Mouse (Mus musculus) gastrocnemius, postnatal 10 days (tissue): ENCODE measurements around the gene Sema4a. TPM values are rescaled to one million over a fixed set of nuclear protein-coding genes. Genes with fewer than 3 reads are reported as not detected.
"Not testable (repeated sequence)": the region's sequence is repeated elsewhere in the genome, so short reads cannot be mapped to it uniquely, and the experiment has no call there.

Experiments used
- DNase-seq: peaks from one replicate; pipeline ENCODE4 v3.0.0; 2021; ENCODE audit warnings: mixed read lengths
- total RNA-seq, 2 experiments: library from RNA; stranded (reverse); gene quantifications; 2 replicates each; pipeline ENCODE4 v1.2.3; 2021

Sema4a gene
- total RNA-seq, 2 experiments from 2014 or later: 2.3 to 3.7 TPM

DNA sequence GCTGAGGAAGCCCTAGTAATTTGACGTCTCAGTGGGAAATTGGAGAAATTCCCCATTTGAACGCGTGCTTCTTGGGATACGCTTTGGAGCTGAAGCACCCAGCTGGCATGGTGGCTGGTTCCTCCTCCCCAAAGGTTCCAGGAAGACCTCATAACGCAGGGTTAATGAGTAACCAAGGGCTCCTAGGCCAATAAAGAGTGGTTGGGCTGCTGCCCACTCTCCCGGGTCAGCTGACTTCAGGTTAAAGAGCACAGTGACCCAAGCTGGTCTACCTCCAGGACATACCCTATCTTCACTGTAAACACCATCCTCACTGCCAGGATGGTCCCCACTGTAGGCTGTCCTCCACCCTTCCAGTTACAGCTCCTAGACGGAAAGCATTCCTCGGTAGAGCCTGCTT, 4.7 kb downstream of the Sema4a start:
- DNase-seq: no peak

DNA sequence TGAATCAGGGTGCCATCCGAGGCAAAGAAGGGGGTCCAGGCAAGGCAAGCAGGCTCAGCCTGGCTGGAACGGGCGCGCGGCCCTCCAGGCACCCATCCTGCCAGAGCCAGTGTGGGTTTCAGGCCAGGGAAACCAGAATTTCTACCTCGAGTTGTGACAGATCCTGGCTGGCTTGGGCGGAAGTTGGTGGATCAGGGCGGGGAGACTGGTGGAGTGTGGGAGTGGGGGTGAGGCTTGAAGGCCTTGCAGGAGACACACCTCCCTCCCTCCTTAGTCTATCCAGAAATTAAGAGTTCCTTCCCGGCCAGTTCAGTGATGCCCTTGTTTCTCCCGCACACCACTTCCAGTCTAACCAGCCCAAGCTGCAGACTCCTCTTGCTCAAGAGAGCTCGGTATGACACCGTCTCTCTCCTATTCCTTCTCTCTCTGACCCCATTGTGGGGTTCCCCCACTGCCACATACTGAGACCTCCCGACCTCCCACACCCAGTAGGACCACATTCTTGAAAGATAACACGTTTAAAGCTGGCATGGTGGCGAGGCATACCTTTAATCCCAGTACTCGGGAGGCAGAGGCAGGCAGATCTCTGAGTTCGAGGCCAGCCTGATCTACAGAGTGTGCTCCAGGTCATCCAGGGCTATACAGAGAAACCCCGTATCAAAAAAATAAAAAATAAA, 5.3 kb downstream of the Sema4a start:
- DNase-seq: no peak

DNA sequence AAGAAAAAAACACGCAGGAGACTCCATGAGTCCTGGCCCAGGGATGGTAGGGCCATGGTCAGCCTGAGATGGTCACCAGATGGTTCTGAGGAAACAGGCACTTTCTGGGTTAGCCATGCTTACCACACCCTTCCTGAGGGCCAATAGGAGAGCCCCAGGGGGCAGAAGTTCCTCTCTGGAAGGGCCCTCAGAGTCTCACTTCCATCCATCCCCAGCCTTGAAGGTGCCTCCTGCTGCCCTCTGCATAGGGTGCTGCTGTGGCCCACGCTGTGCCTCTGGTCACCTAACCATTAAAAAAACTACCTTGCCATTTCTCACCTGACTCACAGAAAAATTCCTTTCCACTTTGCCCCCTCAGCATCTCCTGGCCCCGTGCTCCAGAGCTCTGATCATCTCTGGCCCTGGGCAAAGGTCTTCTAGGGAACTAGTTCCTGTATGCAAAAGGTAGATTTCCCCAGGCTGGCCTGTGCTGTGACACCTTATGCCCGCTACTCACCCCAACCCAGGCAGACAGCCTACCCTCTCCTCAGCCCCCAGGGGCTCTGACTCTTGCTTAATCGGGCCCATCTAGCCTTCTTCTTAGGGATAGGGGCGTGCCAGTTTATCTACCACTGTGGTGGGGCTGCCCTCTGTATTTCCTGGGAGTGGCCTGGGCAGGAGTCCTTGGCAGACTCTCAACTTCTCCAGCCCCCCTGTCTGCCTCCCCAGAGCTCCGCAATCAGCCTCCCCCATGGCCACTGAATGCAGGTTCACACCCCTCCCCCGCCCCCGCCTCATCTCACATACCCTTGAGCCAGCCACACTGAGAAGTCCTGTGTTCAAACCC, 6.0 kb downstream of the Sema4a start:
- DNase-seq: no peak

DNA sequence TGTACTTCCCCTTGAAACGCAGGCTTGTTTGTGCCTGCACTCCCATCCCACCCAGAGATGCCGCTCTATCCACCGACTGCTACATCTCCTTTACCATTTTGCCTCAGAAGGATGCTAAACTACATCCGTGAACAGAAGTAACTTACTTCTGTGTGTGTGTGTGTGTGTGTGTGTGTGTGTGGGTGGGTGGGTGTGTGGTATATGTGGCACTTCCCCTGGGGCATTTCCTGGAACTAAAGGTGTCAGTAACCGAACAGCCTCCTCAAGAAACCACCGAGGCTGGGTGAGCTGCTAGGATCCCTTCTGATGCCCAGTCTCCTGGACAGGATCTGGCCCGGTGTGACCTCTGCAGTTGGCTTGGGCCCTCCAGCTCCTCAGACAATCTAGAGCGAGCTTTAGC, 7.0 kb downstream of the Sema4a start:
- no peak for DNase-seq

DNA sequence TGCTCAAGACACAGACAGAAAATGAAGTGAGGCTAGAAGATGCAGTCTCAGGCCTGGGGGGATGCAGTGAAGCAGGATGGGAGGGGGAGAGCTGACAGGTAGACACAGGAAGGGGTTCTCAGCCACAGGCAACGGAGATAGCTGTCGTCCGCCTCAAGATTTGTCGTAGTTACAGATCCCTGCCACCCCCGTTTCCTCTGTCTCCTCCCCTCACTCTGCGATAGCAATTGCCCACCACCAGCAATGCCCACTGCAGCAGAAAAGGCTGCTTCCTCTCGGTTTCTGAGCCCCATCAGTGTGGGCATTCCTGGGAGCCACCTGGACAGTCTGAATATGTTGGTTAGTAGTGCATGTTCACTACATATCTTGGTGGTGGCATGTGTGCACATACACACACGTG, 7.6 kb downstream of the Sema4a start:
- no peak for DNase-seq

DNA sequence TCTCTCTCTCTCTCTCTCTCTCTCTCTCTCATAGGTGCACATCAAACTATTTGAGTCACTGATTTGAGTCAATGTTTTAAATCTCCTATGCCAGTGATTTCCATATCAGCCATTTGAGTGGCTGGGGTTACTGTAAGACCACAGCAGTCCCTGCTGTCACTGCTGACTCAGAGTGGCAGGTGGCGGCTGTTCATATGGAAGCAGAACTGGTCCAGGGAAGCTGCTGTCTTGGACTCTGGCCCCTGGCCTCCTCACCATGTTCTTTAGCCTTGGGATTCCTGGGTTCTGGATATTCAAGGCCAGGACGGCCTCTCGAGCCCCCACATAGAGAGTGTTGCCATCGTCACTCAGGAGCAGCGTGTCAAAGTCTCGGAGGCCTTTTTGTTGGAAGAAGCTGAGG, 8.3 kb downstream of the Sema4a start:
- DNase-seq: no peak

DNA sequence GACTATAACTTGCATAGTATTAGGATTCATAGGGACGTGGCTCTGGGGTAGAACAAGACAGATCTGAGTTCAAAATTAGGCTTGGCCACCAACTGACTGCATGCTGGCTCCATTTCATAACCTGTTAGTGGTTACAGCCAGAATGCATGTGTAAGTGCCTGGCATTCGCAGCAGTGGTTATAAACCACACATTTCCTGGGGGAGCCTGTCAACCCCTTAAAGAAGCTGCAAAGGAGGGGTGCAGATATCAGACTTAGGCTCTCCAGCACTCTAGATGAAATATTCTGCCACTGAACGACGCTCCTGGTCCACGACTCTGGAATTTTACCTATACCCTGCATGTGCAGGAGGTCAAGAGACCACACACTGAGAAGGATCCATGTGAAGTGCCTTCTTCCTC, 8.7 kb downstream of the Sema4a start:
- DNase-seq: no peak

DNA sequence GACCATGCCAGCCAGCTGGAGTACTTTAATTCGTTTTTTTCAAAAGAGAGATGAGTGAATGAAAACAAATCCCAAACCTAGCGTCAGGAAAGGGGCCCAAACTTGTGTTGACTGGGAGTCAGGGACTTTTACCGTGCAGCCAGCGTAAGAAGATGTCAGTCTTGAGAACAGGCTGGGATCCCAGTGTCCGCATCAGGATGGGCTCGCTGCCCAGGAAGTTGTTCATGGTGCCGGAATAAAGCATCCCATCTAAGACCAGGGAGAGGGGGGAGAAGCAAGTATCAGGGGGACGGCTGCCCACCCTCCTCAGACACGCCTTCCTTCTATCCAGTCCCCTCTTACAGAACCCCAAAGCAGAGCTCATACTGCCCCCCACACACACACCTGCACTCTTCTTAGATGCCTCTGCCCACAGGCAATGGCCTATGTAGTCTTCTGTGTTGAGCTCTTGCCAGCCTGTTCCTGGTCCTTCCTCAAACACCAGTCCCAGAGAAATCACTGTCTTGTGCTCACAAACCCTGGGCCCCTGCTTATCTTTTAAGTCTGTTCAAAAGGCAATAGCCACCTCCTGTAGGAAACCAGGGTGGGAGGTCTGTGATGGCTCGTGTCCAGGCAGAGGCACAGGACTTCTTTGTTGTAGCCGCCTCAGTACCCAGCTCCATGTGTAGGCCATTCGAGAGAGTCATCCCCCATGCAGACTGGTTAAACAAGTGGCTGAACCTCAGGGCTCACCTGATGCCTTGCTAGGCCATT, 10.4 kb downstream of the Sema4a start:
- DNase-seq: no peak

DNA sequence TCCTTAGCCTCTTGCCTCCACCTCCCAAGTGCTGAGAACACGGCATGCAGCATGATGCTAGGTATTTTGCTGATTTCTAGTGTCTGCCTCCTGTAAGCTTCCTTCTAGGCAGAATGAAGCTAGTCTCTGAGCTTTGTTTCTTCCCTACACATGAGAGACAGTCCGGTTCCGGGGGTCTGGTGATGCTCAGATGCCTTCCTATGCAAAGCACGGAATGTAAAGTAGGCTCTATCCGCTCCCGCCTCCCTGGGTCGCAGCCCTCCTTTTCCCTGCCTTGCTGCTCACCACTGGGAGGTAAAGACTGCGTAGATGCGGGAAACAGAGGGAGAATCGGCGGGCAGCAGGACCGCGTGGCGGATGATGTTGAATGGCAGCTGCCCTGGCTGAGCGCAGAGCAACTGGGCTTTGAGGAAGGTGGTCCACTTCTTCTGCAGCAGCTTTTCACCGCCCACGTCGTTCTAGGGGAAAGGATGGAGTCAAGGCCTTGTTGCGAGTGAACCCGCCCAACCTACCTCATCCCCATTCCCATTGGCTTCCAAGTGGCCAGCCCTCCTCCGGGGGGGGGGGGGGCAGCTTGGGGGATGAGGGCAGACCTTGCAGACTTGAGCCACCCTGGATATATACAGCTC, 11.5 kb downstream of the Sema4a start:
- no peak for DNase-seq

DNA sequence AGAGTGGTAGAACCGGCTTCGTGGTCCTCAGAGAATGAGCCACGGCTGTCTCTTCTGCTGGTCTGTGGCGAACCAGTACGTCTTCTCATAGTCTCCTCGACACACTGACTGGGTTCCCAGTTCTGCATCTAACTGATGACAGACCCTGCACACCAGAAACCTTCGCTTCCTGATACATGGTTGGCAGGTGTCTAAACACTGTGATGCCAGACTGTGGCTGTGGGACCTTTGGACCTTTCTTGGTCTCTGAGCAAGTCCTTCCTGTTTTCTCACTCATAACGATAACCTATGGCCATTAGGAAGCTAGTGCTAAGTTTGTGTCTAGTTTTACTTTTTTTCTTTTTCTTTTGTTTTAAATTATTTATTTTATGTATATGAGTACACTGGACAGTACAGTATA, 12.5 kb downstream of the Sema4a start:
- no peak for DNase-seq

DNA sequence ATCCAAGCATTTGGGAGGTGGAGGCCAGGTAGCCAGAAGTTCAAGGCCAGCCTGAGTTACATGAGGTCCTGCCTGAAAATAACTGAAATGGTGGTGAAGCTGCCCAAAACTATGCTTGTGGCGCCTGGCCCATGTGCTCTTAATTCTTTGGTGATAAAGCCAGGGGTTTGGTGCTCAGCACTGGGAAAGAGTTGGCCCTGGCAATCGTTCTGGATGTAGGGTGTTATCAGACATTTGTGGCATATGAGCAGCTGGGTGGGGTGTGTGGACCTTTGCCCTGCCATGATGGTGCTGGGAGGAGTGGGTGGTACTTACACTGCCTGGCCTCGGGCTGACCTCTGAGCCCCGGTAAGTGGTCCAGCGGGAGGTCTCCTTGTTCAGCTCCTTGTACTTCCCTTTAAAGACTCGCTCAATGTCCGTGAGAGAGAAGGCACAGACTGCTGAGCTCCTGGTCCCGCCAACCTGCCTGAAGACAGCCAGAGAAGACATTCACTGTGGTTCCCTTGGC, 13.3 kb downstream of the Sema4a start:
- no peak for DNase-seq

DNA sequence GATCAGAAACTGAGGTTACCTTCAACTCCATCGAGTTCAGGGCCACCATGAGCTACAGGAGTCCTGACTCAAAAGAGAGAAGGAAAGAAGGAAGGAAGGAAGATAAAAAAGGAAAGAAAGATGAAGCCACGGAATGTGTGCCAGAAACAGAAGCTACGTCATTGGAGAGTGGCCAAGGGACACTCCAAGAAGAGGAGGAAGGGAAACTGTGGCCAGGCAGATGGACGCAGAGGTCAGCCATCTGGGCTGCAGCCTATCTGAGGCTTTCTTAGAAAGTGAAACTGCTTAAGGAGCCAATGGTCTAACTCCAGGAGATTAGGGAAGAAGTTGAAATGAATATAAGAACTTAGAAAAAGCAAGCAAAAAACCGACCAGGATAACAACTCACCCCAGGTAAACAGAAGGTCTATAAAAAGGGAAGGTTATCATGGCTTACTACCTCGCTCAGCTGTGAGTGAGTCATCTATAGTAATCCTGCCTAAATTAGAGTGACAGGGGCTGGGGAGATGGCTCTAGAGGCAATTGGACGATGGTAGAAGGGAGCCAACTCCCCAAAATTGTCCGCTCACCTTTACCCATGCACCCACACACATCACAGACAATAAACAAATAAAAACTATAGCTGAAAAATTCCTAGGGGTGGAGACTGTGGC, 14.4 kb downstream of the Sema4a start:
- no peak for DNase-seq

DNA sequence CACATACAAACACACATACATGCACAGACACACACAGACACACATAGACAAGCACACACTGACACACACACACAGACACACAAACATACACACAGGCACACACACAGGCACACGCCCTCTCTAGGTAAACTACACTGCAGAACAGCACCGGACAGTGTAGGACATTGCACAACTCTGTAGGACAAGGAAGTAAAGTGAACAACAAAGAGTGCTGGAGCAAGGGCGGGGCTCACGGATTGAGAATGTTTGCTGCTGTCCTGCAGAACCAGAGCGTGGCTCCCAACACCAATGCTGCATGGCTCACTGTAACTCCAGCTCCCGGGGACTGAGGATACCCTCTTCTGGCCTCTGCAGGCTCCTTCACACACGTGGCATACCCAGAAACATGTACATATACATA, 18.1 kb downstream of the Sema4a start:
- DNase-seq: no peak

DNA sequence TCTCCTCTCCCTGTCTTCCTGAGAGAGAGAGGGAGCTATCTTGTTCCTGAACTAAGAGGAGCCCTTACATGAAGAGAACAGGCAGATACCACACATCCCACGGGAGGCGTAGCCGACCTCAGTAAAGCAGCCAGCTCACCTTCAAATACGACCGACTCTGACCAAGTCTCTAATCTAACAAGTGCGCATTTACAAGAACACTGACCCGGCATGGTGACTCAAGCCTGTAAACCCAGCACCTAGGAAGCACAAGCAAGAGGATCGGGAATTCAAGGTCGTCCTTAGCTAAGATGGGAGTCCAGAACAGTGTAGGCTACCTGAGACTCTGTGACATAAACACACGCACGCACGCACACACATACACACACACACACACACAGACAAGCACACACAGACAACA, 18.5 kb downstream of the Sema4a start:
- no peak for DNase-seq

DNA sequence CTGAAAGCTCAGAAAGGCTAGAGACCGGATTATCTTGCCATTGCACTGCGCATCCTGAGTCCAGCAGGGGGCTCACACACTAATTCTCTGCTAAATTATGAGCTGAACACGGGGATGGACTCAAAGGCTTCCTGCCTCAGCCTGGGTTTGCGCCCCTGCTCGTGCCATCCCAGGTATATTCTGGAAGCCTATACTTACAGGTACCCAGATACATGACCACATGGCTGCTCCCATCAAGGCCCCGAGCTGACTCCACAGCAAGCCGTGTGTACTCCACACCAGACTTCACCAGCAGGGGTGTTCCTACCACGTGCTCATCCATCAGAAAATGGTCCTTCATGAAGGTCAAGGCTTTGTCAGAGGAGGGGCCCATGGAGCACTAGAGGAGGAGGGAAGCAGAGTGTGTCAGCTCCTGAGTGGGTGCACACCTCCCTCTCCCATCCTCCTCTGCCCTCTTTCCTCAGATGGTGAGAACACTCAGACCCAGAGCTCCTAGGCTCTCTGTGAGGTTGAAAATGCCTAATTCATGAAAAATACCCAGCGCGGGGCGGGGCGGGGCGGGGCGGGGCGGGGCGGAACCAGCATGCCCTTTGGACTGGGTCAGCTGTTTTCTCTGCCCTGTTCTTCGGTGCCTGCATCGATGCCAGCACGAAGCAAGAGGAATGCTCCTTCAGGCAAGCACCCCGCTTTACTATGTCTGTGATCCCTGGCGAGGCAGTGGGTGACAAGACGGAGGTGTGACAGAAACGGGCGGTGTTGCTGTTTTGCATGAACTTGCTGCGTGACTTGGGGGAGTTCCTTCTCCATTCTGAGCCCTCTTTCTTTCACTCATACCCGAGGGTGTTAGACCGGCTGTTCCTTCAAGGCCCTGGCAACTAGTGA, 20.2 kb downstream of the Sema4a start:
- DNase-seq: no peak

DNA sequence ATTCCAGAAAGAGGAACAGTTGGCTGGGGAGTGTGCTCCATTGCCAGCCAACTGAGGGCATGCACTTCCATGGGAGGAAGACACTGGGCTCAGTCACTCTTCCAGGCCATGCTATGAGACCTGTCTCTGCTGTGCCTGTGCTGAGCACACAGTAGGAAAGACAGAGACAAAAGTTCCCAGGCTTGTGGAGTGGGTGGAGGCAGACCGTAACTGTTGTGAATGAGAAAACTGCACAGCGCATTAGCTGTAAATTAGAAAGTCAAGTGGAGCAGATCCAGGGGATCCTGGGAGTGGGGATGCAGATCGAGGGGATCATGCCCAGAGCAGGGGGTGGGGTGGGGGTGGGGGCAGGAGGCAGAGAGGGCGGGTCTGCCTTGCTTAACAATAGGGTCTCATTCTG, 21.4 kb downstream of the Sema4a start:
- DNase-seq: no peak

DNA sequence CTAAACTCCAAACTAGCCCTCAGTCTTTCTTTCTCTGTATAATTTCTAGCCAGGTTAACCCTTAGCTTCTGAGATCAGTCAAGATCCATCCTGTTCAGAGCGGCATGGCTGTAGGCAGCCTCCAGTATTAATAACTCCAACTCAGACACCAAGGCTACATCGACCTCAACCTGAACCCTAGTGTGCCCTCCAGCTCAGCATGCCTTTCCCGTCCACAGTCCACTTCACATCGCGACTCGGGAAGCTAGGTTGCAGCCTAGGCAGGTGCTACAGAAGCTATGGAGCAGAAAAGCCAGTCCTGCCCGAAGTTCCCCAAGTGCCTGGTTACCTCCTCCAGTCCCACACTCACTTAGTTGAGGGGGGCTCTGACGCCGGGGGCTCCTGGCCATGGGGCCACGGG, 23.5 kb downstream of the Sema4a start:
- no peak for DNase-seq

DNA sequence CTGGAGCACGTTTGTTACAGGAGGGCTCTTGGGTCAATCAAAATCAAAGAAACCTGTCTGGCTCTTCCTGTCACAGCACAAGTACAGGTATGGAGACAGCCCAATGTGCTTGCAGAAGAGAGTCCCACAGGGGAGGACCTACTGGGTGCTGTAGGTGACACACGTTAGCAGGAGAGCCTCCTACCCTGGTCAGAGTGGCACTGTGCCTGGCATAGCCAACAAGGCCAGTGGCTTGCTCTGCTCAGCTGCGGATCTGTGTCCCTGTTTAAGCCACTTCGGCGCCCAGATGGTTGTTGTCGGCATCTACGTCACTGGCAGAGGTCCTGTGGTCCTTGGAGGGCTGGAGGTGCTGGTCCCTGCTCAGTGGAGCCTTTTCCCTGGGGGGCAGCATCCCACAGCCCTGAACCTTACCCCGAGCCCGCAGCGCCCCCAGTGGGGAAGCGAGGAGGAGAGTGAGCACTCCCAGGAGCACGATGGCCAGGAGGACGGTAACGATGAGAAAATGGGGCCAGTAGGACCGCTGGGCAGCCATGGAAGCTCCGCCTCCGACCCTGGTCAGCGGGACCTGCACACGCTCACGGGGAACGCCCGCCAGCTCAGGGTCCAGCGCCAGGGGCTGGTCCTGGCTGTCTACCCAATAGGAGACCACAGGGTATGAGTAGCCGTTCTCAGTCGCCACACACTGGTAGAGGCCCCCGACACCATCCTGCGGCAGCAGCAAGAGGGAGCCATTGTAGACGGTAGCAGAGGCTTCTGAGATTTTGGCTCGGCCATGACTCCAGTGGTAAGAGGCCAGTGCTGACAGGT, 24.4 kb downstream of the Sema4a start:
- peak; percentile 68 for DNase-seq

DNA sequence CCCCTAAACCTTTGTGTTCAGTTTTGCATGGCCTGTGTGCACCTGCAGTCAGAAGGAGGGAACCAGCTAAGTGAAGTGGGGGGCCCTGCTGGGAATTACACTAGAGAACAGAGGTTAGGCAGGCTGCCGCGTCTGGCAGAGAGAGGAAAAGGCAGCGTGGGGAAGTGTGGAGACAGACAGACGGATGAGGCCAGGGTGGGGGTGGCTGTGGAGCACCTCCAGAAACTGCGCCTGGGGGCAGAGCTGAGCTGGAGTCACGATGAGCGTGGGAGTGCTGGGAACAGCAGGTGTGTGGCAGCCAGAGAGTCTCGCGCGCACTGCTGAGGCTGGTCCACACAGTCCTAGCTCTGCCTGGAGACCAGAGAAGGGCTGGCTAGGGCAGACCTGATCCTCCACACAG, 25.5 kb downstream of the Sema4a start:
- no peak for DNase-seq

DNA sequence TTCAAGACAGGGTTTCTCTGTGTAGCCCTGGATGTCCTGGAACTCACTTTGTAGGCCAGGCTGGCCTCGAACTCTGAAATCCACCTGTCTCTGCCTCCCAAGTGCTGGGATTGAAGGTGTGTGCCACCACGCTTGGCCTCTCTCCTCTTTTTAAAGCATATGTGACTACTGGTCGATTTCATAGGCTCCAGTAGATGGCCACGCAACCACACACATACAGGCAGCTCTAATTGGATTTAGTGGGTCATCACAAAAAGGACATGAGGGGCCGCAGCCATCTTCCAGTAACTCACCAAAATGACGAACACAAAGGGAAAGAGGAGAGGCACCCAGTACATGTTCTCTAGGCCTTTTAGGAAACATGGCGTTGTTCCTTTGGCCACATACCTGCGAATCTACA, 32.3 kb downstream of the Sema4a start:
- DNase-seq: not testable (repeated sequence)
